Mouse (Mus musculus): ENCODE results near the gene Tlcd2. TPM values are rescaled to one million over a fixed set of nuclear protein-coding genes. Genes with fewer than 3 reads are reported as not detected.

Tlcd2 gene
- total and polyA plus RNA-seq, 3 experiments = 3.7 to 10.3 (median 4.6) TPM

DNA sequence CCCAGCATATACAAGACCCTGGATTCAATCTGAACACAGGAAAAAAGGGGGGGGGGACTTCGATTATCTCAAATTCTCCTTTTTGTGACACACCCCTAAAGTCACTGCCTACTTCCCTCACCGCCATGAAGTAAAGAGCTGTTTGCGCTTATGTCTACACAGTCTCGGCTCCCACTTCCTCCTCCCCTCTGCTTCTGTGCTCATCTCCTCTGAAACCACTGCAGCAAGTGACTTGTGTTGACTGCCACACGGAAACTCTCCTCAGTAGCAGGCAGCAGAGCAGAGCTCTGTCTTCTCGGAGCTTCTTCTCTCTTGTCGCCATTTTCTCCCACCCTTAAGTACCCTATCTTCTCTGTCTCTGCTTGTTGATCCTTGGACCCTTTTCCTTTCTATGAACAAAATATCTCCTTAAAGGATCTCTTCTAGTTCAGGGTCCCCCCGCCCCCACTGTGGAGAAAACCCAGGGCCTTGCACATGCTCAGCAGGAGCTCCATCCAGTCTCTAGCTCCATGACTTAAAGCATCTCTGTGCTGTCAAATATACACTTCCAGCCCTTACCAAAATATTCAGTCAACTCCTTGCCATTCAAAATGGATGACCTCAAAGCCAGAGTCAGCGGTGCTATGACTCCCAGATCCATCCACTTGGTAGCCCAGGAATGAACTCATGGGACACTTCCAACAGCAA, 32.4 kb upstream of the Tlcd2 start:
- H3K27me3 ChIP-seq (ENCODE audit: control insufficient read depth, insufficient read depth, low read length) = no peaks in the 10 kb centered on the region
- TF ChIP-seq EP300 (IDR thresholded peaks at IDR 0.05; ENCODE audit: insufficient read depth, low read depth, low read length) = no peak
- no peak overlapping the region for H3K9ac ChIP-seq (ENCODE audit: low read depth, low read length)
- H3K79me2 ChIP-seq (replicated peaks; ENCODE audit: control insufficient read depth, insufficient read depth, low read length) = no peaks in the 10 kb centered on the region
- 73% methylated on average over 9 of the region's 9 CpGs for WGBS
- no peak overlapping the region for H3K27ac ChIP-seq
- H3K4me1 ChIP-seq (ENCODE audit: control insufficient read depth, insufficient read depth, low read length) = no peaks in the 10 kb centered on the region
- intact Hi-C loops (cut with DNase I) = no loop called here
- no peak overlapping the region for H3K4me3 ChIP-seq
- no peaks in the 10 kb centered on the region for H3K36me3 ChIP-seq (ENCODE audit: control insufficient read depth, insufficient read depth, low read length)
- DNase-seq = peak; percentile 16 to 36

DNA sequence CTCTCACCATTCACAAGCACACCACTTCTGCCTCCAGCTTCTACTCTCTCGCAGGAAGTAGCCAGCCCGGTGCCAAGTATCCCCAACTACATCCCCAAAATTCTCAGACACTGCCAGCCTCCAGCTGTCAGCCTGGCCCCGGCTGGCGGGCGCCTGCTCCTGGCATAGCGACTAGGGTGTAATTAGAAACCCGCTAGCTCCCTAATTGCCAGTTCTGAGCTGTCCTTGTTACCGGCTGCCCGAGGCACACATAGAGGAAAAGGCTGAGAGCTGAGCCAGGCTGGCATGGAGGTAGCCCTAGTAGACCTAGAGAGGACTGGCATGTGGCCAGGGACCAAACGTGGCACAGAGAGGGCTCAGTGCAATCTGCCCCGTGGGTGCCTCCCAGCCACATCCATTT, 30.2 kb upstream of the Tlcd2 start:
- WGBS = 64% methylated on average over 11 of the region's 11 CpGs
- Histone ChIP-seq H3K4me1 (ENCODE audit: control insufficient read depth, insufficient read depth, low read length) (no peaks in the 10 kb centered on the region), H3K4me3 (no peak overlapping the region), H3K36me3 (ENCODE audit: control insufficient read depth, insufficient read depth, low read length) (no peaks in the 10 kb centered on the region), H3K27me3 (ENCODE audit: control insufficient read depth, insufficient read depth, low read length) (no peaks in the 10 kb centered on the region), H3K79me2 (replicated peaks; ENCODE audit: control insufficient read depth, insufficient read depth, low read length) (no peaks in the 10 kb centered on the region), H3K9ac (ENCODE audit: low read depth, low read length) (no peak overlapping the region), H3K27ac (no peak overlapping the region)
- DNase-seq = peak; percentile 29 to 30
- TF ChIP-seq POLR2A (IDR thresholded peaks at IDR 0.05; ENCODE audit: insufficient read depth, low read depth, low read length) (no peak), CTCF (IDR thresholded peaks at IDR 0.05) (no peak), EP300 (IDR thresholded peaks at IDR 0.05; ENCODE audit: insufficient read depth, low read depth, low read length) (no peak)
- intact Hi-C loops (cut with DNase I) = no loop called here

DNA sequence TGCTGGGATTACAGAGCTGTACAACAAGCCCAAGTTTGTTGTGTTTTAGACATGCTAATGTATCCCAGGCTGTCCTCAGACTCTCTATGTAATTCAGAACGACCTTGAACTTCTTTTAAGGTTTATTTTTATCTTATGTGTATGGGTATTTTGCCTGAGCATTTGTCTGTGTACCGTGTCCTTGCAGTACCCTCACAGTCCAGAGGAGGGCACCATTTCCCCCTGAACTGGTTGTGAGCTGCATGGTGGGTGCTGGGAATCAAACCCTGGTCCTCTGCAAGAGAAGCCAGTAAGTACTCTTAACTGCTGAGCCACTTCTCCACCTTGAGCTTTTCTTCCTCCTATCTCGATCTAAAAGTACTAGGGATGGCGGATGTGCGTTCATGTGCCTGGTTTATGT, 27.4 kb upstream of the Tlcd2 start:
- no peaks in the 10 kb centered on the region for H3K36me3 ChIP-seq (ENCODE audit: control insufficient read depth, insufficient read depth, low read length)
- H3K4me1 ChIP-seq (ENCODE audit: control insufficient read depth, insufficient read depth, low read length) = no peaks in the 10 kb centered on the region
- no peaks in the 10 kb centered on the region for H3K27me3 ChIP-seq (ENCODE audit: control insufficient read depth, insufficient read depth, low read length)
- H3K79me2 ChIP-seq (replicated peaks; ENCODE audit: control insufficient read depth, insufficient read depth, low read length) = no peaks in the 10 kb centered on the region
- no peak overlapping the region for H3K9ac ChIP-seq (ENCODE audit: low read depth, low read length)
- intact Hi-C loops (cut with DNase I) = no loop called here
- no peak overlapping the region for H3K4me3 ChIP-seq
- no peak overlapping the region for H3K27ac ChIP-seq
- 88% methylated on average over 5 of the region's 5 CpGs for WGBS
- no peak for DNase-seq
- TF ChIP-seq POLR2A (IDR thresholded peaks at IDR 0.05; ENCODE audit: insufficient read depth, low read depth, low read length) = no peak
- peak; percentile 36 for TF ChIP-seq CTCF (IDR thresholded peaks at IDR 0.05)
- TF ChIP-seq EP300 (IDR thresholded peaks at IDR 0.05; ENCODE audit: insufficient read depth, low read depth, low read length) = no peak

DNA sequence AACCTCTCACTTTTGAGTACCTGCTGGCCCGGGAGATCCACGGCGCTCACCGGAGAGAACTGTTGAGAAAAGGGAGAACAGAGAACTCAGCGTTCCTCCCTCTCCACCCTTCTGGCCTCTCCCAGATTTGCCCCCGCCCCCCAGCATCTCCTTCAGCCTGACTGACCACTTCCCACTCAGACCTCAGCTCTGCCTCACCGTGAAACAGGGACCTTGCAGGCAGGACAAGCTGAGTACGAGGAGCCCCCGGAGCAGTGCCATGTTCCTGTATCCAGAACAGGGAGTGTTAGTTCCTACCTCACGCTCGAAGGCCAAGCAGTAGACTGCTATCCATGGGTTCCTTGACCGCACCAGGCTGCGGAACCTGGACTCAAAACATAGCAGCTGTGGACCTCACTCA, 23.3 kb upstream of the Tlcd2 start:
- H3K4me1 ChIP-seq (ENCODE audit: control insufficient read depth, insufficient read depth, low read length) = no peaks in the 10 kb centered on the region
- TF ChIP-seq CTCF (IDR thresholded peaks at IDR 0.05) (no peak), POLR2A (IDR thresholded peaks at IDR 0.05; ENCODE audit: insufficient read depth, low read depth, low read length) (no peak), EP300 (IDR thresholded peaks at IDR 0.05; ENCODE audit: insufficient read depth, low read depth, low read length) (no peak)

DNA sequence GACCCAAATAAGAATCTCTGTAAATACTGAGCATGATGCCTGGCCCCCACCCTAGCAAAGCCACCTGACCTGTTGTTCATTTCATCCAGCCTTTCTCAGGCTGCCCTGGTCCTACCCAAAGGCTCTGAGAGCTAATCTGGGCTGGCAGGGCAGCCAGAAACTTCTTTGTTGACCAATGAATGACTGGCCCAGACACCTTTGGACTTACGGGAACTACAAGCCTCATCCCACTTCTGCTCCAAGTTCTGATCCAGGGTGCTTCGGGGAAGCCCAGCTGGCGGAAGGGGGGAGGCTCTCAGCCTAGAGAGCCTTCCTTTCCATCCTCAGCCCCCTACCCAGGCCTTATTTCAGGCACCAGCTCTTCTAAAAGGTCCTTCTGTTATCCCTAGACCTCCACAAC, 22.7 kb upstream of the Tlcd2 start:
- 92% methylated on average over 3 of the region's 3 CpGs for WGBS
- intact Hi-C loops (cut with DNase I) = no loop called here

More for the DNA sequence above, 23.3 kb upstream of the Tlcd2 start:
- intact Hi-C loops (cut with DNase I) = no loop called here
- Histone ChIP-seq H3K36me3 (ENCODE audit: control insufficient read depth, insufficient read depth, low read length) (no peaks in the 10 kb centered on the region), H3K4me3 (no peak overlapping the region), H3K27me3 (ENCODE audit: control insufficient read depth, insufficient read depth, low read length) (no peaks in the 10 kb centered on the region), H3K27ac (no peak overlapping the region), H3K9ac (ENCODE audit: low read depth, low read length) (no peak overlapping the region), H3K79me2 (replicated peaks; ENCODE audit: control insufficient read depth, insufficient read depth, low read length) (no peaks in the 10 kb centered on the region)
- 83% methylated on average over 13 of the region's 13 CpGs for WGBS
- no peak for DNase-seq

DNA sequence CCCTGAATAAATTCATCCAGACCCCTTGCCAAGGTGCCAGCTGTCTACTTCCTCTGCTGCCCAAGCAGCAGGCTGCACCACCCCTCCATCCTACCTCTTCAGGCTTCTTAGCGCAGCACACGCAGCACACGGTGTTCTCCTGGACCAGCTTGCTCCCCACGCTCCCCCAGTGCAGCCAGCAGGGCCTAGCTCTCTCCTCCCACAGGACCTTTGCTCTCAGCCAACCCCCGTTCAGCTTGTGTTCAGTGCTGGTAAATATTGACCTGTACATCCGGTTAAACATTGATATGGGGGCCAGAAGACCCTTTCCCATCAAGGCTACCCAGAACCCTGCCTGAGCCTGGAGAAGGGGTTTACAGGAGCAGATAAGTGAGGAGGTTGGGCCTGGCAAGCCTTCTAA, 22.2 kb upstream of the Tlcd2 start, which contains the start of gene Serpinf2:
Serpinf2 (minus strand) TSS at position 229 of the 400 bp plus-strand sequence.
- TF ChIP-seq POLR2A (IDR thresholded peaks at IDR 0.05; ENCODE audit: insufficient read depth, low read depth, low read length) (no peak), CTCF (IDR thresholded peaks at IDR 0.05) (no peak), EP300 (IDR thresholded peaks at IDR 0.05; ENCODE audit: insufficient read depth, low read depth, low read length) (no peak)
- intact Hi-C loops (cut with DNase I) = no loop called here
- 83% methylated on average over 6 of the region's 6 CpGs for WGBS
- Histone ChIP-seq H3K9ac (ENCODE audit: low read depth, low read length) (no peak within 1 kb of the TSS), H3K4me1 (ENCODE audit: control insufficient read depth, insufficient read depth, low read length) (no peaks in the 10 kb centered on the region), H3K27ac (no peak within 1 kb of the TSS), H3K36me3 (ENCODE audit: control insufficient read depth, insufficient read depth, low read length) (no peaks in the 10 kb centered on the region), H3K4me3 (no peak within 1 kb of the TSS), H3K79me2 (replicated peaks; ENCODE audit: control insufficient read depth, insufficient read depth, low read length) (no peaks in the 10 kb centered on the region), H3K27me3 (ENCODE audit: control insufficient read depth, insufficient read depth, low read length) (no peaks in the 10 kb centered on the region)
- no peak for DNase-seq

More for the DNA sequence above, 22.7 kb upstream of the Tlcd2 start:
- Histone ChIP-seq H3K27me3 (ENCODE audit: control insufficient read depth, insufficient read depth, low read length) (no peaks in the 10 kb centered on the region), H3K9ac (ENCODE audit: low read depth, low read length) (no peak overlapping the region), H3K27ac (no peak overlapping the region), H3K4me1 (ENCODE audit: control insufficient read depth, insufficient read depth, low read length) (no peaks in the 10 kb centered on the region), H3K4me3 (no peak overlapping the region), H3K79me2 (replicated peaks; ENCODE audit: control insufficient read depth, insufficient read depth, low read length) (no peaks in the 10 kb centered on the region), H3K36me3 (ENCODE audit: control insufficient read depth, insufficient read depth, low read length) (no peaks in the 10 kb centered on the region)
- TF ChIP-seq EP300 (IDR thresholded peaks at IDR 0.05; ENCODE audit: insufficient read depth, low read depth, low read length) (no peak), POLR2A (IDR thresholded peaks at IDR 0.05; ENCODE audit: insufficient read depth, low read depth, low read length) (no peak), CTCF (IDR thresholded peaks at IDR 0.05) (no peak)
- DNase-seq = no peak

Measured in heart, adult 2 months (tissue).